Mouse (Mus musculus): Measurements from ENCODE around the gene Zfp512b. TPM values are rescaled to one million over a fixed set of nuclear protein-coding genes. Genes with fewer than 3 reads are reported as not detected.

Zfp512b gene
- polyA plus RNA-seq, 1 experiment from 2014 or later = 24.4 TPM

DNA sequence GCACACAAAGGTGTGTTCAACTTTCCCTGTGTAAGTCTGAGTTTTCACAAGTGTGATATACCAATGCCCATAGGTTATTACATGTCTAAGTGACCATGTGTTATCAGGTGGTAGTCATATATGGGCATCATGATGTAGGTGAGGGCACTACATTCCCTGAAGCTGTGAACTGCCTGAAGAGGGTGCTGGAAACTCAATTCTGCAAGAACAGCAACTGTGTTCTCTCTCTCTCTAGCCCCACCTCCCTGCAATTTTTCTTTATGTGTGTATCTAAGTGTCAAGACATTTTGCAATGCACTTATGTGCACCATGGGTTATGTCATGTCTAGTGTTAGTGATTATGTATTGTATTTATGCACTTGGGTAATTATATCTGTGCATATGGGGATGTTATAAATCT is 1.3 kb upstream of the Zfp512b start:
- Histone ChIP-seq H3K4me3 (ENCODE audit: low read depth, low read length) (no peak overlapping the region), H3K4me2 (ENCODE audit: low read depth, low read length) (no peak overlapping the region), H3K36me3 (replicated peaks; ENCODE audit: control insufficient read depth, insufficient read depth, low read depth, low read length) (peaks cover 5% of the 10 kb centered on the region), H3K4me1 (ENCODE audit: control insufficient read depth, insufficient read depth, low read length) (no peaks in the 10 kb centered on the region; the same call in 1 of the 2 replicates), H3K9me3 (replicated peaks; ENCODE audit: control insufficient read depth, low read length) (no peaks in the 10 kb centered on the region), H3K27me3 (ENCODE audit: control insufficient read depth, insufficient read depth, low read length) (no peaks in the 10 kb centered on the region), H3K9ac (replicated peaks; ENCODE audit: low read length) (no peak overlapping the region), H3K27ac (replicated peaks; ENCODE audit: low read depth, low read length) (no peak overlapping the region)
- DNase-seq (ENCODE audit: low spot score) (no peak), ATAC-seq (replicated peaks; ENCODE audit: insufficient number of reproducible peaks, low FRiP score, low TSS enrichment, low read depth) (no peak)

DNA sequence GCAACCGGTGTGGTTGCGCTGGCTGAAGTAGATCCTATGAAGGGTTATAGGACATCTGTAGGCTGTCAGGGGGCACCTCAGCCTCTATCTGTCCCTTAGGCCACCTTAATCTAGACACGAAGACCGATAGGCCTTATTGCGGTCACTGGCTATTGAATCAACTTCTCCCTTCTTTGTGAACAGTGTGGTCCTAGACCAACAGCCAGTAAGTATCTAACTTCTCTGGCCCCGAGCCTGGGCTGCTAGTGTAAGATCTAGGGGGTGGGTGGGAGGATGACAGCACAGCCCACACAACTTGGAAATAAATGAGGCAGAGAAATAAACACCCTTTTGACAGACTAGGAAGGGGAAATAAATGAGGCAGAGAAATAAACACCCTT is 429 bp upstream of the Zfp512b start:
- Histone ChIP-seq H3K4me3 (ENCODE audit: low read depth, low read length) (peak overlapping the region; percentile 83), H3K36me3 (replicated peaks; ENCODE audit: control insufficient read depth, insufficient read depth, low read depth, low read length) (peaks cover 10% of the 10 kb centered on the region), H3K27me3 (ENCODE audit: control insufficient read depth, insufficient read depth, low read length) (no peaks in the 10 kb centered on the region), H3K27ac (replicated peaks; ENCODE audit: low read depth, low read length) (no peak overlapping the region; the same call in 1 of the 2 replicates), H3K9me3 (replicated peaks; ENCODE audit: control insufficient read depth, low read length) (no peaks in the 10 kb centered on the region), H3K4me1 (ENCODE audit: control insufficient read depth, insufficient read depth, low read length) (no peaks in the 10 kb centered on the region; the same call in 1 of the 2 replicates), H3K4me2 (ENCODE audit: low read depth, low read length) (peak overlapping the region; percentile 69), H3K9ac (replicated peaks; ENCODE audit: low read length) (peak overlapping the region; percentile 90)
- no peak for ATAC-seq (replicated peaks; ENCODE audit: insufficient number of reproducible peaks, low FRiP score, low TSS enrichment, low read depth)
- DNase-seq (ENCODE audit: low spot score) = peak; percentile 21
- 6% methylated on average over 6 of the region's 6 CpGs for WGBS

- Histone ChIP-seq H3K4me1 (ENCODE audit: control insufficient read depth, insufficient read depth, low read length) (no peaks in the 10 kb centered on the region; the same call in 1 of the 2 replicates), H3K4me2 (ENCODE audit: low read depth, low read length) (peak within 1 kb of the TSS; percentile 69), H3K9me3 (replicated peaks; ENCODE audit: control insufficient read depth, low read length) (no peaks in the 10 kb centered on the region), H3K36me3 (replicated peaks; ENCODE audit: control insufficient read depth, insufficient read depth, low read depth, low read length) (peaks cover 14% of the 10 kb centered on the region), H3K9ac (replicated peaks; ENCODE audit: low read length) (peak within 1 kb of the TSS; percentile 90), H3K4me3 (ENCODE audit: low read depth, low read length) (peak within 1 kb of the TSS; percentile 83), H3K27ac (replicated peaks; ENCODE audit: low read depth, low read length) (peak within 1 kb of the TSS; percentile 56), H3K27me3 (ENCODE audit: control insufficient read depth, insufficient read depth, low read length) (no peaks in the 10 kb centered on the region)
- WGBS = 11% methylated on average over 5 of the region's 5 CpGs
- no peak for ATAC-seq (replicated peaks; ENCODE audit: insufficient number of reproducible peaks, low FRiP score, low TSS enrichment, low read depth)
- peak; percentile 25 for DNase-seq (ENCODE audit: low spot score)
Observed at GRCm38 (mm10) chr2:181591528-181592085, 996 bp downstream of the Zfp512b start, which contains the start of gene Prpf6. Gene Prpf6 (plus strand): TSS chr2:181591868.

- Histone ChIP-seq H3K4me3 (ENCODE audit: low read depth, low read length) (no peak overlapping the region), H3K36me3 (replicated peaks; ENCODE audit: control insufficient read depth, insufficient read depth, low read depth, low read length) (peaks cover 19% of the 10 kb centered on the region), H3K9ac (replicated peaks; ENCODE audit: low read length) (no peak overlapping the region), H3K27me3 (ENCODE audit: control insufficient read depth, insufficient read depth, low read length) (no peaks in the 10 kb centered on the region), H3K9me3 (replicated peaks; ENCODE audit: control insufficient read depth, low read length) (no peaks in the 10 kb centered on the region), H3K4me2 (ENCODE audit: low read depth, low read length) (no peak overlapping the region), H3K27ac (replicated peaks; ENCODE audit: low read depth, low read length) (no peak overlapping the region), H3K4me1 (ENCODE audit: control insufficient read depth, insufficient read depth, low read length) (no peaks in the 10 kb centered on the region; the same call in 1 of the 2 replicates)
- ATAC-seq (replicated peaks; ENCODE audit: insufficient number of reproducible peaks, low FRiP score, low TSS enrichment, low read depth) (no peak), DNase-seq (ENCODE audit: low spot score) (no peak)
- 92% methylated on average over 5 of the region's 5 CpGs for WGBS
Observed at GRCm38 (mm10) chr2:181590471-181590870, 2.1 kb downstream of the Zfp512b start.

DNA sequence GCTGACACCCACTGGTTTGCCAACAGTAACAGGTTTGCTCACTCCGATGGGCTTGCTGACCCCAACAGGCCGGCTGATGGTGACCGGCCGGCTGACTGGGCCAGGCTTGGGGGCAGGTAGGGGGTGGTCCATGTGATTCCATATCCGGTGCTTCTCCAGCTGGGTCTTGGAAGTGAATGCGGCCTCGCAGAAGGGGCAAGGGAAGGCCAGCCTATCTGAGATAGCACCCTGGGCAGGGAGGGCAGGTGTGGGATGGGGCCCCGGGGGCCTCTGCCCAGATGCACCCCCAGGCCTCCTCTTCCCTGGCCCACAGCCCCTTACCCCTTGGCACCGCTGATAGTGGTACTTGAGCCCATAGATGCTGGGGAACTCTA is 2.9 kb downstream of the Zfp512b start:
- ATAC-seq (replicated peaks; ENCODE audit: insufficient number of reproducible peaks, low FRiP score, low TSS enrichment, low read depth) = no peak
- 90% methylated on average over 9 of the region's 9 CpGs for WGBS
- Histone ChIP-seq H3K4me2 (ENCODE audit: low read depth, low read length) (no peak overlapping the region), H3K36me3 (replicated peaks; ENCODE audit: control insufficient read depth, insufficient read depth, low read depth, low read length) (peaks cover 20% of the 10 kb centered on the region), H3K4me3 (ENCODE audit: low read depth, low read length) (no peak overlapping the region), H3K27me3 (ENCODE audit: control insufficient read depth, insufficient read depth, low read length) (no peaks in the 10 kb centered on the region), H3K9me3 (replicated peaks; ENCODE audit: control insufficient read depth, low read length) (no peaks in the 10 kb centered on the region), H3K9ac (replicated peaks; ENCODE audit: low read length) (no peak overlapping the region), H3K27ac (replicated peaks; ENCODE audit: low read depth, low read length) (no peak overlapping the region), H3K4me1 (ENCODE audit: control insufficient read depth, insufficient read depth, low read length) (no peaks in the 10 kb centered on the region; the same call in 1 of the 2 replicates)
- DNase-seq (ENCODE audit: low spot score) = no peak

GRCm38 (mm10) chr2:181589011-181589731 is 3.4 kb downstream of the Zfp512b start:
- no peak for DNase-seq (ENCODE audit: low spot score)
- no peak for ATAC-seq (replicated peaks; ENCODE audit: insufficient number of reproducible peaks, low FRiP score, low TSS enrichment, low read depth)
- no peak overlapping the region for H3K9ac ChIP-seq (replicated peaks; ENCODE audit: low read length)
- H3K27me3 ChIP-seq (ENCODE audit: control insufficient read depth, insufficient read depth, low read length) = no peaks in the 10 kb centered on the region
- no peak overlapping the region for H3K4me3 ChIP-seq (ENCODE audit: low read depth, low read length)
- 95% methylated on average over 10 of the region's 10 CpGs for WGBS
- H3K9me3 ChIP-seq (replicated peaks; ENCODE audit: control insufficient read depth, low read length) = no peaks in the 10 kb centered on the region
- peaks cover 20% of the 10 kb centered on the region for H3K36me3 ChIP-seq (replicated peaks; ENCODE audit: control insufficient read depth, insufficient read depth, low read depth, low read length)
- H3K4me2 ChIP-seq (ENCODE audit: low read depth, low read length) = no peak overlapping the region
- H3K27ac ChIP-seq (replicated peaks; ENCODE audit: low read depth, low read length) = no peak overlapping the region
- H3K4me1 ChIP-seq (ENCODE audit: control insufficient read depth, insufficient read depth, low read length) = no peaks in the 10 kb centered on the region; the same call in 1 of the 2 replicates

DNA sequence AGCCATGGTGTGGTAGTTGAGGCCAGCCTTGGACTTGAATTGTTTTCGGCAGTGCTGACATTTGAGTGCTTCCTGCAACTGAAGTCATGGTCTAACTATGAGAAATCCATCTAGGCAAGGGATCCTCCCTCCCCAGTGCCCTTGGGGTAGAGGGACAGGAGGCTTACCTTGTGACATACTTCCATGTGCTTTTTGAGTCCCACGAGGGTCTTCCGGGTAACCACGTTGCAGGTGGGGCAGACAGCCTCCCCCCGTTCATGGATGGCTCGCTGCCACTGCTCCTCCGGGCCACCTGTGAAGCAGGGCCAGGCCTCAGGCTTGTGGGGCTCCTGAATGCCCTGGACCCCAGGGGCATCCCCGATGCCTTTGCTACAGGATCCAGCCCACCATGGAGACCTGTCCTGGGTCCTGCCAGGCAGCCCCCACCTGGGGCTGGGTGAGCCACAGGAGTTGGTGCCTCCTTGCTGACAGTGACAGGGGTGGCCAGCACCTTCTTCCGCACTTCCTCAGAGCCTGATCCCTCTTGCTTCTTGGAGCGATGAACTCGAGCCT is 4.3 kb downstream of the Zfp512b start:
- DNase-seq (ENCODE audit: low spot score) = no peak
- H3K4me2 ChIP-seq (ENCODE audit: low read depth, low read length) = no peak overlapping the region
- 90% methylated on average over 11 of the region's 11 CpGs for WGBS
- no peaks in the 10 kb centered on the region for H3K27me3 ChIP-seq (ENCODE audit: control insufficient read depth, insufficient read depth, low read length)
- no peaks in the 10 kb centered on the region; the same call in 1 of the 2 replicates for H3K4me1 ChIP-seq (ENCODE audit: control insufficient read depth, insufficient read depth, low read length)
- H3K36me3 ChIP-seq (replicated peaks; ENCODE audit: control insufficient read depth, insufficient read depth, low read depth, low read length) = peaks cover 20% of the 10 kb centered on the region
- no peak overlapping the region for H3K4me3 ChIP-seq (ENCODE audit: low read depth, low read length)
- H3K9me3 ChIP-seq (replicated peaks; ENCODE audit: control insufficient read depth, low read length) = no peaks in the 10 kb centered on the region
- H3K27ac ChIP-seq (replicated peaks; ENCODE audit: low read depth, low read length) = no peak overlapping the region
- H3K9ac ChIP-seq (replicated peaks; ENCODE audit: low read length) = no peak overlapping the region
- ATAC-seq (replicated peaks; ENCODE audit: insufficient number of reproducible peaks, low FRiP score, low TSS enrichment, low read depth) = no peak

GRCm38 (mm10) chr2:181587796-181588195 is 4.8 kb downstream of the Zfp512b start:
- no peak overlapping the region for H3K9ac ChIP-seq (replicated peaks; ENCODE audit: low read length)
- 79% methylated on average over 6 of the region's 6 CpGs for WGBS
- no peak overlapping the region for H3K4me2 ChIP-seq (ENCODE audit: low read depth, low read length)
- H3K4me1 ChIP-seq (ENCODE audit: control insufficient read depth, insufficient read depth, low read length) = no peaks in the 10 kb centered on the region; the same call in 1 of the 2 replicates
- peaks cover 24% of the 10 kb centered on the region for H3K36me3 ChIP-seq (replicated peaks; ENCODE audit: control insufficient read depth, insufficient read depth, low read depth, low read length)
- H3K27ac ChIP-seq (replicated peaks; ENCODE audit: low read depth, low read length) = no peak overlapping the region
- H3K9me3 ChIP-seq (replicated peaks; ENCODE audit: control insufficient read depth, low read length) = no peaks in the 10 kb centered on the region
- no peak for ATAC-seq (replicated peaks; ENCODE audit: insufficient number of reproducible peaks, low FRiP score, low TSS enrichment, low read depth)
- no peak for DNase-seq (ENCODE audit: low spot score)
- no peak overlapping the region for H3K4me3 ChIP-seq (ENCODE audit: low read depth, low read length)
- no peaks in the 10 kb centered on the region for H3K27me3 ChIP-seq (ENCODE audit: control insufficient read depth, insufficient read depth, low read length)
